Comparison of ENCODE assay signal across 27 mouse cellular contexts in the genomic region with DNA sequence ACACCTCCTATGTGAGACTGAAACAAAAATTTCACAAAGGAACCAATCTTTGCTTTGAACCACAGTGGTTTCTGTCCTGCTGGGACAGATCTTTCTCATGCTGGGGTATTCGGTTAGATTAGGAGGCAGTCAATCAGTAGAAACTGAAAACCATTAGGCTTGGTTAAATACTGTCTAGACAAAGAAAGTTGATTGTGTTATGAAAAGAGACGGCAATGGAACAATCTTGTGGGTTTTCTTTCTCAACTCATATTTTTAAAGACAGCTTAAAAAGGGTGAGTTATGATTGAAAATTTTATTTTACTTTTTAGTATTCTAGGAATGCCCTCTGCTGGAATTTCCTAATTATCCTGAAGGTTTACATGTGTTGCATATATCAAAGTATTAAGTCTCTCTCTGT.
"Had no signal": no experiment of that assay in that cellular context is flagged by ENCODE, and none has a peak within 500 bp of the region (broad histone marks: within the 10 kb centered on the region; RNA-seq: fewer than 3 reads in every experiment).

No protein-coding gene starts in this region.

- DNase-seq: cerebellum, adult 8-10 months; cerebellum, adult 9-10 months; cerebellum, adult 9-11 months; cerebellum, postnatal 10 days; cerebellum, postnatal 14 days; cerebellum, postnatal 25 days; cerebellum, postnatal 36 days; embryo, embryonic 11 days; forebrain, postnatal 0 days; gastrocnemius, adult 2 months; gastrocnemius, postnatal 10 days; gastrocnemius, postnatal 14 days; gastrocnemius, postnatal 25 days; gastrocnemius, postnatal 36 days; heart, adult 18-20 months; heart, adult 2 months had no signal

- H3K27ac ChIP-seq: embryonic facial prominence, embryonic 10.5 days; embryonic facial prominence, embryonic 12.5 days; embryonic facial prominence, embryonic 13.5 days; embryonic facial prominence, embryonic 15.5 days; forebrain, embryonic 10.5 days; forebrain, embryonic 12.5 days; forebrain, embryonic 13.5 days; forebrain, embryonic 15.5 days; gastrocnemius, adult 2 months; heart, adult 2 months had no signal

- H3K4me1 ChIP-seq: embryonic facial prominence, embryonic 10.5 days; embryonic facial prominence, embryonic 12.5 days; embryonic facial prominence, embryonic 15.5 days; forebrain, embryonic 12.5 days; forebrain, embryonic 13.5 days; forebrain, embryonic 15.5 days had no signal

- H3K9ac ChIP-seq: embryonic facial prominence, embryonic 12.5 days; embryonic facial prominence, embryonic 13.5 days; embryonic facial prominence, embryonic 15.5 days; forebrain, embryonic 12.5 days; forebrain, embryonic 13.5 days; forebrain, embryonic 15.5 days; forebrain, postnatal 0 days had no signal

- H3K9me3 ChIP-seq: embryonic facial prominence, embryonic 10.5 days; embryonic facial prominence, embryonic 12.5 days; embryonic facial prominence, embryonic 13.5 days; embryonic facial prominence, embryonic 15.5 days; forebrain, embryonic 10.5 days; forebrain, embryonic 12.5 days; forebrain, embryonic 13.5 days; forebrain, embryonic 15.5 days had no signal

- H3K27me3 ChIP-seq: embryonic facial prominence, embryonic 12.5 days; embryonic facial prominence, embryonic 15.5 days; forebrain, embryonic 12.5 days; forebrain, embryonic 13.5 days; forebrain, embryonic 15.5 days had no signal

- H3K36me3 ChIP-seq: embryonic facial prominence, embryonic 10.5 days; embryonic facial prominence, embryonic 12.5 days; embryonic facial prominence, embryonic 13.5 days; embryonic facial prominence, embryonic 15.5 days; forebrain, embryonic 10.5 days; forebrain, embryonic 12.5 days; forebrain, embryonic 15.5 days had no signal

- H3K4me3 ChIP-seq: embryonic facial prominence, embryonic 10.5 days; embryonic facial prominence, embryonic 12.5 days; embryonic facial prominence, embryonic 13.5 days; embryonic facial prominence, embryonic 15.5 days; erythroblast, embryonic 14.5 days; forebrain, embryonic 10.5 days; forebrain, embryonic 12.5 days; forebrain, embryonic 13.5 days; forebrain, embryonic 15.5 days; gastrocnemius, adult 2 months; heart, adult 2 months had no signal

- H3K4me2 ChIP-seq: embryonic facial prominence, embryonic 12.5 days; embryonic facial prominence, embryonic 13.5 days; embryonic facial prominence, embryonic 15.5 days; forebrain, embryonic 12.5 days; forebrain, embryonic 13.5 days; forebrain, embryonic 15.5 days had no signal

- ATAC-seq: forebrain, embryonic 13.5 days; forebrain, embryonic 14.5 days; forebrain, embryonic 15.5 days; forebrain, embryonic 16.5 days; forebrain, postnatal 0 days had no signal
